18 mouse cellular contexts compared by ENCODE assay signal in genomic region chr16:97756460-97756859, GRCm38 (mm10). TPM values are rescaled to one million over a fixed set of nuclear protein-coding genes. Genes with fewer than 3 reads are reported as not detected.
DNase-seq lines count a peak whose midpoint lies in the region; ATAC-seq and TF ChIP-seq lines count a peak whose summit lies in the region.
"Had no signal": no experiment of that assay in that cellular context is flagged by ENCODE, and none has a peak within 500 bp of the region (broad histone marks: within the 10 kb centered on the region; RNA-seq: fewer than 3 reads in every experiment).

No protein-coding gene starts in this region.

- H3K79me2 ChIP-seq in C2C12 (ENCODE audit: control insufficient read depth, insufficient read depth), result no peaks in the 10 kb centered on the region

- no peak overlapping the region for H3ac ChIP-seq in C2C12 (ENCODE audit: control insufficient read depth, insufficient read length, low read depth)

- H3K27ac ChIP-seq in kidney, adult 2 months (ENCODE audit: insufficient read depth, low read depth, low read length), result no peak overlapping the region
- H3K27ac ChIP-seq in intestine, embryonic 16.5 days (ENCODE audit: low read length), result peak overlapping the region; percentile 29; the same call in 1 of the 2 replicates
- H3K27ac ChIP-seq in liver, embryonic 16.5 days (ENCODE audit: low read length), result no peak overlapping the region
- H3K27ac ChIP-seq: heart, embryonic 13.5 days; kidney, postnatal 0 days; midbrain, embryonic 13.5 days had no signal

- H3K4me2 ChIP-seq in intestine, embryonic 16.5 days (ENCODE audit: low read depth, low read length), result no peak overlapping the region
- no peak overlapping the region for H3K4me2 ChIP-seq in liver, embryonic 16.5 days (ENCODE audit: low read depth, low read length)
- H3K4me2 ChIP-seq: heart, embryonic 13.5 days; midbrain, embryonic 13.5 days had no signal

- no peak for TF ChIP-seq POLR2A in kidney, adult 2 months (IDR thresholded peaks at IDR 0.05; ENCODE audit: low read depth, low read length)

- H3K36me3 ChIP-seq in kidney, adult 2 months (ENCODE audit: control insufficient read depth, insufficient read depth, low read length), result no peaks in the 10 kb centered on the region
- H3K36me3 ChIP-seq in C2C12 (ENCODE audit: control insufficient read depth, insufficient read depth), result no peaks in the 10 kb centered on the region
- H3K36me3 ChIP-seq in intestine, embryonic 16.5 days (ENCODE audit: control insufficient read depth, insufficient read depth, low read length), result no peaks in the 10 kb centered on the region
- no peaks in the 10 kb centered on the region for H3K36me3 ChIP-seq in liver, embryonic 16.5 days (ENCODE audit: control insufficient read depth, insufficient read depth)
- H3K36me3 ChIP-seq: heart, embryonic 13.5 days; midbrain, embryonic 13.5 days had no signal

- ATAC-seq in intestine, embryonic 16.5 days, result peak; percentile 48
- peak; percentile 76 for ATAC-seq in liver, embryonic 16.5 days (ENCODE audit: low read depth)
- ATAC-seq: forebrain, postnatal 0 days; midbrain, embryonic 13.5 days had no signal

- WGBS in kidney, adult 2 months, result 43% methylated on average over 2 of the region's 2 CpGs
- WGBS in intestine, embryonic 16.5 days, result 66% methylated on average over 2 of the region's 2 CpGs
- WGBS in liver, embryonic 16.5 days (ENCODE audit: insufficient replicate concordance), result 44% methylated on average over 2 of the region's 2 CpGs

- no peaks in the 10 kb centered on the region for H3K9me3 ChIP-seq in intestine, embryonic 16.5 days (ENCODE audit: control insufficient read depth, low read length)
- no peaks in the 10 kb centered on the region for H3K9me3 ChIP-seq in liver, embryonic 16.5 days (replicated peaks; ENCODE audit: control insufficient read depth, low read length)
- H3K9me3 ChIP-seq: heart, embryonic 13.5 days; midbrain, embryonic 13.5 days had no signal

- DNase-seq in kidney, adult 2 months, result peak; percentile 63
- DNase-seq in kidney, postnatal 4 days, result no peak
- DNase-seq in thymus, postnatal 25 days, result no peak
- DNase-seq in retina, embryonic 14.5 days (ENCODE audit: low spot score), result no peak
- DNase-seq: cerebellum, adult 2 months; embryo, embryonic 11 days; forebrain, postnatal 0 days; gastrocnemius, postnatal 25 days; layer of hippocampus, postnatal 36 days; left cerebral cortex, postnatal 4 days; lung, postnatal 36 days; thymus, postnatal 36 days had no signal

- TF ChIP-seq CTCF in kidney, adult 2 months (conservative IDR thresholded peaks at IDR 0.05; ENCODE audit: insufficient read depth, insufficient read length, low read depth, low read length), result no peak
- no peak for TF ChIP-seq CTCF in C2C12 (IDR thresholded peaks at IDR 0.05; ENCODE audit: control insufficient read depth, insufficient read depth, insufficient read length)

- H3K9ac ChIP-seq in intestine, embryonic 16.5 days (ENCODE audit: low read depth, low read length), result no peak overlapping the region
- no peak overlapping the region for H3K9ac ChIP-seq in liver, embryonic 16.5 days (ENCODE audit: low read depth, low read length)
- H3K9ac ChIP-seq: forebrain, postnatal 0 days; heart, embryonic 13.5 days; midbrain, embryonic 13.5 days had no signal

- H3K27me3 ChIP-seq in kidney, adult 2 months (replicated peaks; ENCODE audit: control insufficient read depth, insufficient read depth, low read length), result no peaks in the 10 kb centered on the region
- no peaks in the 10 kb centered on the region for H3K27me3 ChIP-seq in C2C12 (ENCODE audit: control insufficient read depth, insufficient read depth, insufficient read length)
- no peaks in the 10 kb centered on the region for H3K27me3 ChIP-seq in intestine, embryonic 16.5 days (replicated peaks; ENCODE audit: control insufficient read depth, insufficient read depth, low read length)
- H3K27me3 ChIP-seq in liver, embryonic 16.5 days (ENCODE audit: control insufficient read depth, insufficient read depth, low read depth, low read length), result no peaks in the 10 kb centered on the region; the same call in 1 of the 2 replicates

- no peaks in the 10 kb centered on the region for H3K79me3 ChIP-seq in C2C12 (ENCODE audit: low read depth)

- no peak overlapping the region for H3K4me3 ChIP-seq in kidney, adult 2 months (ENCODE audit: insufficient read depth, low read depth, low read length)
- no peak overlapping the region for H3K4me3 ChIP-seq in C2C12 (ENCODE audit: insufficient read depth, poor library complexity, severe bottlenecking)
- H3K4me3 ChIP-seq in intestine, embryonic 16.5 days (ENCODE audit: low read length), result no peak overlapping the region
- H3K4me3 ChIP-seq in liver, embryonic 16.5 days (ENCODE audit: low read depth, low read length), result no peak overlapping the region
- H3K4me3 ChIP-seq: heart, embryonic 13.5 days; midbrain, embryonic 13.5 days had no signal

- H3K4me1 ChIP-seq in kidney, adult 2 months (ENCODE audit: control insufficient read depth, insufficient read depth, low read length), result peaks cover 34% of the 10 kb centered on the region
- peaks cover 60% of the 10 kb centered on the region for H3K4me1 ChIP-seq in intestine, embryonic 16.5 days (ENCODE audit: control insufficient read depth, insufficient read depth, low read length)
- peaks cover 4% of the 10 kb centered on the region for H3K4me1 ChIP-seq in liver, embryonic 16.5 days (ENCODE audit: control insufficient read depth, low read depth, low read length)
- H3K4me1 ChIP-seq: midbrain, embryonic 13.5 days had no signal

TF ChIP-seq in C2C12, 6 proteins besides CTCF, POLR2A, EP300 and RAD21:
- TF ChIP-seq FOSL1 (IDR thresholded peaks at IDR 0.05; ENCODE audit: insufficient read depth, low read length, poor library complexity, severe bottlenecking) (no peak), MYOG (IDR thresholded peaks at IDR 0.05; ENCODE audit: control insufficient read depth, extremely low read depth, insufficient read length) (no peak), MYOD1 (IDR thresholded peaks at IDR 0.05; ENCODE audit: control insufficient read depth, insufficient read length, low read depth) (peak; percentile 87), USF1 (IDR thresholded peaks at IDR 0.05; ENCODE audit: low read depth) (peak; percentile 51)

RNA-seq across cellular contexts. Expression of gene Ripk4, which starts 7.1 kb away (rescaled TPM):
- 12.8 and 14.4 TPM in 2 replicates for polyA plus RNA-seq in kidney, adult 2 months (2012; rRNA removed)
- polyA plus RNA-seq in C2C12 (2012; fragmentation: generic; extraction: Trizol), result not detected
- 21.8 and 22.7 TPM in 2 replicates for polyA plus RNA-seq in intestine, embryonic 16.5 days (2015; fragmentation: Nextera tagmentation; extraction: Ambion mirVana)
- 3.2 and 3.3 TPM in 2 replicates for polyA plus RNA-seq in liver, embryonic 16.5 days (2015; fragmentation: Nextera tagmentation; extraction: Ambion mirVana)
